Mouse (Mus musculus) midbrain, embryonic 15.5 days (tissue): ENCODE results near the gene Kcnmb1. TPM values are rescaled to one million over a fixed set of nuclear protein-coding genes. Genes with fewer than 3 reads are reported as not detected.
A peak's percentile ranks its signal among the peaks of the same experiment; 100 is the strongest.

Source experiments
- ATAC-seq: fragments of 200-750 bp; cut with Nextera tagmentation; replicated peaks from 2 replicates; pipeline ENCODE4 v1.8.0; 2017; ENCODE audit warnings: moderate TSS enrichment
- H3K27ac ChIP-seq: fragments of 300-500 bp; sonication (generic); 2 replicates; pipeline ENCODE4 v1.5.1; 2015; ENCODE audit warnings: mild to moderate bottlenecking, inconsistent platforms
- H3K27me3 ChIP-seq: fragments of 300-500 bp; sonication (generic); replicated peaks from 2 replicates; pipeline ENCODE4 v1.6.1; 2015; ENCODE audit warnings: inconsistent platforms
- H3K36me3 ChIP-seq: fragments of 300-500 bp; sonication (generic); replicated peaks from 2 replicates; pipeline ENCODE4 v1.6.1; 2015; ENCODE audit warnings: inconsistent platforms
- H3K4me1 ChIP-seq: fragments of 300-500 bp; sonication (generic); 2 replicates; pipeline ENCODE4 v1.6.1; 2015; ENCODE audit warnings: inconsistent platforms
- H3K4me2 ChIP-seq: fragments of 300-500 bp; sonication (generic); 2 replicates; pipeline ENCODE4 v1.6.1; 2015; ENCODE audit warnings: inconsistent platforms, mild to moderate bottlenecking, moderate library complexity
- H3K4me3 ChIP-seq: fragments of 300-500 bp; sonication (generic); 2 replicates; pipeline ENCODE4 v1.5.1; 2015; ENCODE audit warnings: mild to moderate bottlenecking, inconsistent platforms
- H3K9ac ChIP-seq: fragments of 300-500 bp; sonication (generic); 2 replicates; pipeline ENCODE4 v1.6.1; 2015; ENCODE audit warnings: mild to moderate bottlenecking, inconsistent platforms
- H3K9me3 ChIP-seq: fragments of 300-500 bp; sonication (generic); 2 replicates; pipeline ENCODE4 v1.6.1; 2016; ENCODE audit warnings: inconsistent platforms
- WGBS: fragments of 180-500 bp; shearing (Covaris S2); methylation state at CpG from one replicate; pipeline ENCODE4 v1.1.7; 2015; ENCODE audit warnings: mixed read lengths; 5-methylcytosine and 5-hydroxymethylcytosine counted together
- polyA plus RNA-seq: library from polyadenylated mRNA; unstranded; fragments of >200 nt; fragmentation: Nextera tagmentation; extraction: Ambion mirVana; gene quantifications from 2 replicates; pipeline ENCODE4 v1.2.1, GENCODE M21; 2015

Kcnmb1 gene
- polyA plus RNA-seq, 1 experiment from 2014 or later = 0.21 TPM

GRCm38 (mm10) chr11:33986525-33986924 is 23.7 kb downstream of the Kcnmb1 start:
- no peak overlapping the region for H3K9ac ChIP-seq
- H3K27me3 ChIP-seq = no peaks in the 10 kb centered on the region
- 87% methylated on average over 2 of the region's 2 CpGs for WGBS
- no peaks in the 10 kb centered on the region for H3K9me3 ChIP-seq
- no peak overlapping the region for H3K27ac ChIP-seq
- no peak for ATAC-seq
- H3K36me3 ChIP-seq = no peaks in the 10 kb centered on the region
- H3K4me1 ChIP-seq = no peaks in the 10 kb centered on the region
- no peak overlapping the region for H3K4me2 ChIP-seq
- H3K4me3 ChIP-seq = no peak overlapping the region

GRCm38 (mm10) chr11:33990002-33990401 is 27.2 kb downstream of the Kcnmb1 start:
- no peak overlapping the region for H3K4me3 ChIP-seq
- peaks cover 11% of the 10 kb centered on the region for H3K4me1 ChIP-seq
- no peaks in the 10 kb centered on the region for H3K27me3 ChIP-seq
- no peak for ATAC-seq
- H3K36me3 ChIP-seq = no peaks in the 10 kb centered on the region
- H3K27ac ChIP-seq = no peak overlapping the region
- H3K4me2 ChIP-seq = no peak overlapping the region
- WGBS = 84% methylated on average over 5 of the region's 5 CpGs
- H3K9me3 ChIP-seq = no peaks in the 10 kb centered on the region
- H3K9ac ChIP-seq = no peak overlapping the region

DNA sequence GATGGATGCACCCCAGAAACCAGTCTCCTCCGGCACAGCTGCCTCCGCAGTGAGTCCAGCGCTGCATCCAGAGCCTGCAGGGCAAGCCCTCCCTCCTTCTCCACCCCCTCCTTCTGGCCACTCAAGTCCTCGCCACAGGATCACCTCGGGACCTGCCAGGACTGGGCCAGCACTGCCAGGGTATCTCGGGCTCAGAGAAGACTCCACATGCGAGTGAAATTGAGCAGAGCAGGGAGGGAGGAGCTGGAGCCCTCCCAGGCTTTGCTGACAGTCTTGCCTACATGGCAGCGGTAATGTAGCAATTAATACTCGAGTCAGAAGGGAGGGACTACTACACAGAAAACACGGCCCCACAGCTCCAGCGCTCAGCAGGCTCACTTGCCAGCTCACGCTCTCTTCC is 30.1 kb downstream of the Kcnmb1 start, which contains the start of gene Kcnip1:
TSS of gene Kcnip1 (minus strand) at position 215 of the 400 bp plus-strand sequence.
- ATAC-seq = peak; percentile 37; the same call in 1 of the 2 replicates
- Histone ChIP-seq H3K9ac (no peak within 1 kb of the TSS), H3K9me3 (no peaks in the 10 kb centered on the region), H3K36me3 (no peaks in the 10 kb centered on the region), H3K27me3 (no peaks in the 10 kb centered on the region), H3K4me2 (peak within 1 kb of the TSS; percentile 35), H3K27ac (no peak within 1 kb of the TSS), H3K4me1 (peaks cover 14% of the 10 kb centered on the region), H3K4me3 (no peak within 1 kb of the TSS)
- 26% methylated on average over 12 of the region's 12 CpGs for WGBS

DNA sequence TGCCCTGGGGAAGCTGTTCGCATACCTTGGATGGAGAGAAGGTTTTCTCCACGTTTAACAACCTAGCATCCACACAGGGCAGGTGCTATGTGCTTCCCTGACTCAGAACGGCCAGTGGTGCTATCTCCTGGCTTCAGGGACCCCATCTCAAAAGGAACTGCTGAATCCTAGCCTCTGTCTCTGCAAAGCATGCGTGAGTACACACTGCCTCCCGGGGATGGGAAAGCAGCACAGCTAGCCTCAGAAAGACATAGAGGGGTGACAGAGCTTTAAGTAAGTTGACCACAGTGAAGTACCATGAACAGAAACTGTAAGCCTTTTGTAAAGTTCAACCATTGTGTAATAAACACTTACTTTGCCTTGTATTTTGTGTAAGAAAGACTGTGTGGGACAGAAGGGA is 30.7 kb downstream of the Kcnmb1 start:
- Histone ChIP-seq H3K36me3 (no peaks in the 10 kb centered on the region), H3K9me3 (no peaks in the 10 kb centered on the region), H3K4me1 (peaks cover 18% of the 10 kb centered on the region), H3K27ac (no peak overlapping the region), H3K9ac (no peak overlapping the region), H3K4me2 (peak overlapping the region; percentile 35; the same call in 1 of the 2 replicates), H3K27me3 (no peaks in the 10 kb centered on the region), H3K4me3 (no peak overlapping the region)
- 59% methylated on average over 5 of the region's 5 CpGs for WGBS
- no peak for ATAC-seq

DNA sequence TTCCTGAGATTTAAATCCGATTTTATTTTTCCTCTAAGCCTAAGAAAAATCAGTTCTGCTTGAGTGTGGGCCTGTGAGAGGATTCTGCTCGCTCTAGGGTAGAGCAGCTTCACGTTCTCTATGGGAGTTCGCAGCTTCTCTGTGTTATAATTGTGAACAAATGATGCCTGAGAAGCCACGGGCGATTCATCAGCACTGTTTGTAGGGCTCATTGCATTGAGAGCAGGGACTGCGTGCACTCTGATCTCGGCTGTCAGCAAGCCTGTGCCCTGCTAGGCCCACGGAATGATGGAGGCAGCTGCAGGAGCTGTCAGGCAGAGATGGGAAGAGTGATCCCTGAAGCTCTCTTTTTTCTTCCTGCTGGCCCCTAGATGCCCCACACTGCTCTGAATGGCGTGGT is 35.4 kb downstream of the Kcnmb1 start:
- Histone ChIP-seq H3K9ac (no peak overlapping the region), H3K4me2 (no peak overlapping the region), H3K27me3 (no peaks in the 10 kb centered on the region), H3K36me3 (no peaks in the 10 kb centered on the region), H3K9me3 (no peaks in the 10 kb centered on the region), H3K4me1 (peaks cover 15% of the 10 kb centered on the region), H3K4me3 (no peak overlapping the region), H3K27ac (peak overlapping the region; percentile 41; the same call in 1 of the 2 replicates)
- 27% methylated on average over 10 of the region's 10 CpGs for WGBS
- 0 out of 2 replicates have a peak, but pooled peaks have one; percentile 39 for ATAC-seq

- no peak overlapping the region for H3K27ac ChIP-seq
- no peak overlapping the region for H3K4me2 ChIP-seq
- H3K27me3 ChIP-seq = no peaks in the 10 kb centered on the region
- ATAC-seq = no peak
- peaks cover 12% of the 10 kb centered on the region for H3K4me1 ChIP-seq
- no peak overlapping the region for H3K4me3 ChIP-seq
- WGBS = 79% methylated on average over 3 of the region's 3 CpGs
- H3K9ac ChIP-seq = no peak overlapping the region
- H3K9me3 ChIP-seq = no peaks in the 10 kb centered on the region
- no peaks in the 10 kb centered on the region for H3K36me3 ChIP-seq
Observed at GRCm38 (mm10) chr11:34000416-34000815, 37.6 kb downstream of the Kcnmb1 start.

DNA sequence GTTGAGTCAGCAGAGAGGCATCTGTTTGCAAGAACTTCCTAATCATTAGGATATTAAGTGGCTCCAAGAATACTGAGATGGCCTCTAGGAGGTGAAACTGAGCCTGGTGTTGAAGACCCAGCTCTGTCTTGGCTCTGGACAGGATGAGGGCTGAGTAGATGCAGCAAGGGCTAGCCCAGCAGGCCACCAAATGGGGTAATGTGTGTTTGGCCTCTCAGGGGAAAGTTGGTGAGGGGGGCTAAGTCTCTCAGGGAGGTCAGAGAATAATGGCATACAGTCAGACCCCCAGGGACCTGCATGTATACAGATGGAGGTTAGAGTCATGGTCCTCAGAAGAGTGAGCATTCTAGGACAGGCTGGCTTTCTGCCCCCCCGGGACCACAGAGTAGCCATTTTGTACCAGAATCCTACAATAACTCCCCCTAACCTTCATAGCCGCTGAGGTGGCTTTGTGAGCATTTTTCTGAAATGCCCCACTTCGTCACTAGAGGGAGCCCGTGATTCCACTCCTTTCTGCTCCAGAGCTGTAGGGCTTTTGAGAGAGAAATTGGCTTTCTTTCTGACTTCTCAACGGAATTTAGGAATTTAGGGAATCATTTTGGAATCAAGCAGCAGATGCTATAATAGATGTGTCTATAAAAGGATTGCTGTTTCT is 39.3 kb downstream of the Kcnmb1 start:
- no peaks in the 10 kb centered on the region for H3K9me3 ChIP-seq
- 0 out of 2 replicates have a peak, but pooled peaks cover 3% of the 10 kb centered on the region for H3K27me3 ChIP-seq
- no peaks in the 10 kb centered on the region for H3K36me3 ChIP-seq
- H3K9ac ChIP-seq = no peak overlapping the region
- H3K4me1 ChIP-seq = peaks cover 12% of the 10 kb centered on the region
- H3K4me2 ChIP-seq = no peak overlapping the region
- no peak for ATAC-seq
- no peak overlapping the region for H3K27ac ChIP-seq
- 10% methylated on average over 5 of the region's 5 CpGs for WGBS
- H3K4me3 ChIP-seq = no peak overlapping the region

- ATAC-seq = no peak
- no peak overlapping the region for H3K9ac ChIP-seq
- H3K9me3 ChIP-seq = no peaks in the 10 kb centered on the region
- peaks cover 12% of the 10 kb centered on the region for H3K4me1 ChIP-seq
- 83% methylated on average over 5 of the region's 5 CpGs for WGBS
- H3K4me3 ChIP-seq = no peak overlapping the region
- H3K27me3 ChIP-seq = 0 out of 2 replicates have a peak, but pooled peaks cover 3% of the 10 kb centered on the region
- H3K36me3 ChIP-seq = no peaks in the 10 kb centered on the region
- H3K4me2 ChIP-seq = no peak overlapping the region
- H3K27ac ChIP-seq = no peak overlapping the region
Observed at GRCm38 (mm10) chr11:34002593-34002965, 39.8 kb downstream of the Kcnmb1 start.

- no peaks in the 10 kb centered on the region for H3K36me3 ChIP-seq
- H3K9ac ChIP-seq = no peak overlapping the region
- no peak overlapping the region for H3K27ac ChIP-seq
- H3K9me3 ChIP-seq = no peaks in the 10 kb centered on the region
- 93% methylated on average over 2 of the region's 2 CpGs for WGBS
- H3K4me1 ChIP-seq = no peaks in the 10 kb centered on the region
- H3K27me3 ChIP-seq = 0 out of 2 replicates have a peak, but pooled peaks cover 3% of the 10 kb centered on the region
- no peak for ATAC-seq
- H3K4me3 ChIP-seq = no peak overlapping the region
- no peak overlapping the region for H3K4me2 ChIP-seq
Observed at GRCm38 (mm10) chr11:34007616-34008015, 44.8 kb downstream of the Kcnmb1 start.

DNA sequence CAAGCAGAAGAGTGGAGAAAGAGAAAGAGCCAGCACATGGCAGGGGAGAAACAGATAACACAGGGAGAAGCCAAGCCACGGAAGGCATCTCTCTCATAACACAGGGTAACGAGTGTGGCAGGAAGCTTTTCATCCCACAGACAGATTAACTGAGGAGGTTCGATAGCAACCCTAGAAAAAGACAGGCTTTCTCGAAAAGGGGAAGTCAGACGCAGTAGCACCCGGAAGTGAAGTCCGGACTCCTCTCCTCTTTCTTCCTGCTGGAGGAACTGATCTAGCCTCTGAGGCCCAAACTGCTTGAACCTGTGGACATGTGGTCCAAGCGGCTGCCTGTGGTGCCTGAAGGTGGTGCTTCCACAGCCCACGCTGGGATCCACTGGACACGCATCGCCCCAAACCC is 45.4 kb downstream of the Kcnmb1 start:
- ATAC-seq = no peak
- WGBS = 90% methylated on average over 11 of the region's 11 CpGs
- H3K27me3 ChIP-seq = 0 out of 2 replicates have a peak, but pooled peaks cover 3% of the 10 kb centered on the region

DNA sequence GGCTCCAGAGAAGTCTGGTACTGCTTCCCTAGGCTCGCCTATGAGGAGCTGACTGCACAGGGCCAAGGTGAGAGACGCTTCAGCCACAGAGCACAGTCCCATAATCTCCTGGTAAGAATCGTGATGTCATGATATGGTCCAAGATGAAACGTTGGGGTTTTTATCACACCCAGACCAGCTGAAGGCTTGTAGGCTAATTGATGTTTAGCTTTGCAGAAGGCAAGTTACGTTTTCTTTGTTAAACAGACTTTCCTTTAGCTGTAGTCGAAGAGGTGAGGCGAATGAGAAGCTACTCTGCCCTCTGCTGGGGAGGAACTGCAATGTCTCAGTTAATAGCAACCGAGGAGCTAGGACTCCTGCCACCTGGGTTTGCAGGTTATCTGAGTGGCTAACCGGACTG is 45.9 kb downstream of the Kcnmb1 start:
- no peak overlapping the region for H3K4me3 ChIP-seq
- no peaks in the 10 kb centered on the region for H3K9me3 ChIP-seq
- no peak overlapping the region for H3K9ac ChIP-seq
- ATAC-seq = peak; percentile 62
- 0 out of 2 replicates have a peak, but pooled peaks cover 3% of the 10 kb centered on the region for H3K27me3 ChIP-seq
- no peak overlapping the region for H3K27ac ChIP-seq
- H3K4me2 ChIP-seq = no peak overlapping the region
- H3K36me3 ChIP-seq = no peaks in the 10 kb centered on the region
- WGBS = 48% methylated on average over 9 of the region's 9 CpGs
- H3K4me1 ChIP-seq = no peaks in the 10 kb centered on the region

More for the DNA sequence above, 45.4 kb downstream of the Kcnmb1 start:
- H3K4me1 ChIP-seq = no peaks in the 10 kb centered on the region
- no peak overlapping the region for H3K4me2 ChIP-seq
- no peak overlapping the region for H3K27ac ChIP-seq
- no peaks in the 10 kb centered on the region for H3K9me3 ChIP-seq
- no peaks in the 10 kb centered on the region for H3K36me3 ChIP-seq
- H3K4me3 ChIP-seq = no peak overlapping the region
- no peak overlapping the region for H3K9ac ChIP-seq

DNA sequence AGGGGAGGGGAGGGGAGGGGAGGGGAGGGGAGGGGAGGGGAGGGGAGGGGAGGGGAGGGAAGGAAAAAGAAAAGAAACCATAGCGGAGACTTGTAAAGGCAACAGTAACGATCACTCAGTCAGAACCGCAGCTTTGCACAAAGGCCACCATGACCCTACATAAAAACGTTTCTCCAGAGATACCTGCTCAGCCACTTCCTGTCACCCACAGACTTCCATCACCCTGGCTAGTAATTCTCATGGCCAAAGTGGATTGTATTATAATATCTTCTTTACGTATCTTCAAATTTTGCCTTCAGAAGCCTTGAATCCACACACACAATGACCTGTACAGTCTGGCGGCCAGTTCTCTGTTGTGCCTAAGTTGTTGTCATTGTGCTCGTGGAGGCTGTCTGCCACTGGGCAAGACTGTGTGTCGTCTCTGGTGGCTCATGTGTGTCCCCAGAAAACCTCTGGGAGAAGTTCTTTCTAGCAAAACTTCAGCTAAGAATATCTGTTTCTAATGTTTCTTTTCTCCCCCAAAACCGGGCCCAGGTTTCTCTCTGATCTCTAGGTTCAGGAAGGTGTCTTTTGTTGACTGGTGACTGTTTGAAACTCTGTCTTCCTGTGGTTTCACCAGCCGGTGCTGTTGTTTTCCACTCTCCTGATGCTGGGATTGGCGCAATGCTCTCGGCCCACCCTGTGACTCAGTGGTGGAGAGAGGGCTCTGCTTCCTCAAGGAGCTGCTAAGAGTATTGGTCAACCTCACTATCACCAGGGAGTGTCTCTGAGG is 46.7 kb downstream of the Kcnmb1 start:
- WGBS = 83% methylated on average over 12 of the region's 12 CpGs
- no peak for ATAC-seq
- H3K4me2 ChIP-seq = no peak overlapping the region
- no peaks in the 10 kb centered on the region for H3K9me3 ChIP-seq
- no peaks in the 10 kb centered on the region for H3K36me3 ChIP-seq
- no peak overlapping the region for H3K4me3 ChIP-seq
- no peaks in the 10 kb centered on the region for H3K4me1 ChIP-seq
- H3K27me3 ChIP-seq = 0 out of 2 replicates have a peak, but pooled peaks cover 3% of the 10 kb centered on the region
- H3K9ac ChIP-seq = no peak overlapping the region
- H3K27ac ChIP-seq = no peak overlapping the region
